Mouse (Mus musculus) small intestine, adult 2 months (tissue): ENCODE results near the gene Ipo7.

ENCODE experiments used
- CTCF ChIP-seq: fragments of 200-500 bp; IDR thresholded peaks from 2 replicates; pipeline ENCODE4 v1.5.1; 2012; ENCODE audit warnings: low read depth, mild to moderate bottlenecking, control low read depth, inconsistent platforms, low read length, moderate library complexity, mixed read lengths; ENCODE audit not compliant: insufficient replicate concordance, insufficient read length; ENCODE audit errors: extremely low read depth
- POLR2A ChIP-seq: fragments of 200-500 bp; IDR thresholded peaks from 2 replicates; pipeline ENCODE4 v1.6.1; 2012; ENCODE audit warnings: low read depth, mild to moderate bottlenecking, control low read depth, inconsistent platforms, low read length, moderate library complexity

DNA sequence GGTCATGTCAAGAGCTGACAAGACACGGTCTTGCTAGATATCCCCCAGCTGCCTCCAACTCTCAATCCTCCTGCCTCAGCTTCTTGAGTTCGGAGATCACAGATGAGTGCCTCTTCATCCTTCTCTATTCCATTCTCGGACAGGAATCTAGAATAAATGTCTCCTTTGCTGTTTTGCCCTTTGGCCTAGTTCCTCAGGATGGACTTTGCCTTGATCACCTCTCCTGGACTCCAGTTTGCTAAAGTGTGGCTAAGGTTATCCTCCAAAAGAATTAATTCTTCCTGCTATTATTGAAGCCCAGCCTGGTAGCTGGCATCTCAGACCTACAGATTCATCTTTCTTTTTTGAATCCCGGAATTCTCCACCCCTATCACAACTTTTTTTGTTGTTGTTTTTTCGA is 87.0 kb downstream of the Ipo7 start:
- TF ChIP-seq CTCF (no peak), POLR2A (no peak)
